Mouse (Mus musculus) gastrocnemius, adult 18-20 months (tissue): ENCODE measurements at regions not wholly inside any gene's neighbourhood (a gene's known extent, or its start where the extent isn't known, plus 50 kb on each side); places are given as distances from the start of the nearest gene placed in this dataset.

Experiments used
- DNase-seq: peaks from one replicate; pipeline ENCODE4 v3.0.0; 2021; ENCODE audit warnings: low spot score

GRCm38 (mm10) chr12:25615377-25615776 is 518.4 kb upstream of the Id2 start:
- no peak for DNase-seq

DNA sequence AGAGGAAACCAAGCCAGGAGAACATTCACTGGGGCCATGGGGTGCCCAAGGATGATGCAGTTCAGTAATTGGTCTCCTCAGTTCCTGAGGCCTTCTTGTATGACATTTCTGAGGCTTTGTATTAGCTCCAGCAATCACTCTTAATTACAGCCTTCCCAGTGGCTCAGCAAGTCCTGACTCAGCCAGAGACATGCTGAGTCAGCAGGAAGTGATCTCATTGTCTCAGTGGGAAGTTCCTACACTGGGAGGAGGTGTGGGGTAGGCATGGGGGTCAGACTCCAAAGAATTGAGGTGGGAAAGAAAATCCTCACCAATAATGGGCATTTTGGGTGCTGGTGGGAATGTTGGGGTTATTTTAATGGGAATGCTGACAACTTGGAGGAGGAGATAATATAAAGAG is 516.5 kb upstream of the Id2 start:
- no peak for DNase-seq

GRCm38 (mm10) chr12:25609045-25609444 is 512.1 kb upstream of the Id2 start:
- DNase-seq = no peak

GRCm38 (mm10) chr12:25605396-25605795 is 508.5 kb upstream of the Id2 start:
- no peak for DNase-seq

GRCm38 (mm10) chr12:25590262-25590661 is 493.3 kb upstream of the Id2 start:
- no peak for DNase-seq

DNA sequence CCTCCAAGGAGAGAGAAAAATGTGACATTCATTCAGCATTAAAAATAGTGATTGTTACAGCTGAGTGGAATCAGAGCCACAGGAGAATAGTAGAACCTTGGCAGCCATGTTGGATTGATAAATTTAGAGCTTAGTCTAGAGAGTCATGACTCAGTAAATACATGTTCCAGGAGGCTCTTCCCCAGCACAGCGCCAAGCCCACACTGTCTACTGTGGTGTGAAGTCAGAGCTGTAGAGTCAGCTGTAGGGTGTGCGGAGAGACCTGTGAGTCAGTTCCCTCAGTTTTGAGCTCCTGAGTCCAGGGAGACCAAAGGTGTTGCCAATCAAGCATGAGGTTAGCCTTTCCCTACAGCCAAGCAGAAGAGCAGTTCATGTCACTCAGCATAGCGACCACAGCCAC is 488.8 kb upstream of the Id2 start:
- peak; percentile 3 for DNase-seq

DNA sequence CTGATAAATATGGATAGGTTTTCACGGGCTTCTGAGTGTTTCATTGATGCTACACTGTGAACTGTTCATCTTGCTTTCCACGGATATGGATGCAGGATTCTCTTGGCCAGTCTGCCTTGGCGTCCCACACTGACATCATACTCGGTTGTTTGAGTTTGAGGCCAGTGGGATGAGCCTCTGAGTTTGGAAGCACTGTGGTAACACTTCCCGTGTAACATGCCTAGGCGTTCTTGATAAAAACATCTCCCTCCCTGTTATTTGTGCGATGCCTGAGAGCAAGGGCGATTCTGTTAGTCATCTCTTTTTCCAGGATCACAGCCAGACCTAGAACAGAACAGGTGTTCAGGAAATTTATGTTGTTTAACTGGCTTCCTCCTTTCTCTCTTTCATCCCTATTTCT is 482.5 kb upstream of the Id2 start:
- DNase-seq = no peak

DNA sequence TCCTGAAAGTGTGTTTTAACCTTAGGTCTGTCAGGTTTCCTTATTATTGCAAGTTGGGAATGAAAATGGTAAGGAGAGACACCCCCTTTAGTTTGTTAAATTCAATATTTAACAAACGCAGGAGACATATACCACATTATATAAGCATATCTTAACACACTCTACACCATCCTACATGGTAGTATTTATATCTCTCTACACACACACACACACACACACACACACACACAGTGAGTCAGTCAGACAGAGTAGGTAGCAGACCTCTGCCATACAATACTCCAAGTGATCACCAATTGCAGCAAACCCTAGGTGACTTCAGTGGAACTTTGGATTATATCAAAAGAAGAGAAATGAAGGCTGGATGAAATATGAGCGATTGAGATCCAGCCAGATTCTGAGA is 468.2 kb upstream of the Id2 start:
- DNase-seq = no peak

DNA sequence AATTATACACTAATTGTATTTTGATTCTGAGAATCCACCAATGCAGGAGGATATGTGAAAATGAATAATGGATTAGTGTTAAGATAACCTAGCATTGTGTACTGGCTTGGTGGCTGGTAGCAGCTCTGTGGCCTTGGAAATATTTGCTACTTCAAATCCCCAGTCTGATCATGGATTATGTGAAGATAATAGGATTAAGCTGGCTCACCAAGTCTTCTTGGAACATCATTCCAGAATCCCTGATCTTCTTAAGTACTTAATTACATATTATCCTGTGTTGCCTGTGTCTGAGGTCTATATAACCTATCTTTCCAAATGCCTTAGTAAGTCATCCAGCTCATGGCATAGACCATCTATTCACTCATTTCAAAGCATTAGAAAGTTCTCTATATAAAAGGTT is 462.7 kb upstream of the Id2 start:
- no peak for DNase-seq

DNA sequence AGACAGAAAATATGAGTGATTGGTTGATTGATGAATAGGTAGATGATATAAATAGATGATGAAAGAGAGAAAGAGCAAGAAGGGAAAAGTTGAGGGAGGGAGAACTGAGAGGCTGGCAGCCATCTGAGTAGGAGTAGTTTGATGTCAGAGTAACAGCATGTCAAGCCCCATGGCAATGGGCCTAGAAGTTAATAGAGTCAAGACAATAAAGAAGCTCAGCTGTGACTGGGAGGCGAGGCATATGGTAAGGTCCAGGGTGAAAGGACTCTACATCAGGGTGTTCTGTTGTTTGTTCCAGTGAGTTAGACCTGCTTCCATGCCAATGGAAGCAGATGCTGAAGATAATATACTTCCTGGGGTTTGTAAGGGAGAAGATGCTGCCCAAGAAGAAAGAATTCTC is 456.7 kb upstream of the Id2 start:
- DNase-seq = no peak

DNA sequence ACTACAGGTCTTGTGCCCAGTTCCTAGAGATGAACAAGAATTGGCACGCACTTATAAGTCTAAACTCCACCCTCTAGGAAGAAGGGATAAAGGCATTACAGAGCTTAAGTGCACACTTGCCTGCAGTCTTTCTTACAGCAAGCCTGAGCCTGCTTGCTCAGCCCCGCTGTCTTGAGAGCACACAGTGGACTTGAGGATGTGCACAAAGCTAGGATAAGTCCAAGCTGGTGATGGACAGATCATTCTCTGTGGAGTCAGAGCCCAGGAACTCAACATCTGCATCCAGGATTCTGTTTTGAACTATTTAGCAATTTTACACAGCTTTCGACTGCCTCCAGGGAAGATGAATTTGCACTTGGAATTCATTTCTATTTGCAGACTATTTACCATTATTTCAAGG is 452.8 kb upstream of the Id2 start:
- no peak for DNase-seq

DNA sequence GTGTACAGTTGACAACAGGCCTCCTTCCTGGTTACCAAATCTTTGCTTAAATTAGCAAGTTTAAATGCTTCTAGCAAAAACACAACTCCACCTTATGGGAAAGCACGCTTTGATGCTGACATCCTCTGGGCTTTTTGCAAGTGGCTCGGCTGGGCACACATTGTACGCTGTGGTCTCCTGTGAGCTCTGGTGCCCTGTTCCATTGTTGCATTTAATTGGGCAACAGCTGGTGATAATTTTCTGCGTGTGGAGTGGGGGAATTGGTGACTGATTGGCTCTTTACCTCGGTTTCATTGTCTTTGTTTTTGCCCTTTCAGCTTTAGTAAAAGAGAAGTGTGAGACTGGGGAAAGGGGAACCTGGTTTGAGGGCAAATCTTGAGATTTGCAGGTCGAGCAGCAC is 447.3 kb upstream of the Id2 start:
- no peak for DNase-seq

- DNase-seq = no peak
These were observed 437.6 kb upstream of the Id2 start for GRCm38 (mm10) chr12:25534620-25534950.

- DNase-seq = no peak
These were observed 437.0 kb upstream of the Id2 start for GRCm38 (mm10) chr12:25533709-25534619.

GRCm38 (mm10) chr12:25530483-25530882 is 433.5 kb upstream of the Id2 start:
- no peak for DNase-seq

- no peak for DNase-seq
These were observed 432.6 kb upstream of the Id2 start for GRCm38 (mm10) chr12:25529537-25529936.

- no peak for DNase-seq
These were observed 429.7 kb upstream of the Id2 start for GRCm38 (mm10) chr12:25526639-25527038.

DNA sequence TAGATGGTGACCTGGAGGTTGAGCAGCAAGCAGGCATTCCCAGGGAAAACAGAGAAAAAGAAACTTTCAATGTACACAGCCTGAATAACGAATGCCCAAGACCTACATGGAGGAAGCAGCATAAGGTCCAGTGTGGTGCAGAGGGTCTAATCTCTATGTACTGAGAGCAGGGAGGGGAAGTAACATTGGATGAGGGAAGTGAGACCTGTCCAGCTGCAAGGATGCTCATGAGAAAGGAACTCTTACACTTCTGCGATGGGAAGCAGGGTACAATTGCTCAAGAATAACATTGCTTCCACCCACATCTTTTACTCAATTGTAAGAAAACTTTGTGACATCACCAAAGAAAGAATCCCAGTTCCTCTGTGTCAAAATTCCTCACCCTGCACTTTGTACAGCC is 419.8 kb upstream of the Id2 start:
- no peak for DNase-seq

DNA sequence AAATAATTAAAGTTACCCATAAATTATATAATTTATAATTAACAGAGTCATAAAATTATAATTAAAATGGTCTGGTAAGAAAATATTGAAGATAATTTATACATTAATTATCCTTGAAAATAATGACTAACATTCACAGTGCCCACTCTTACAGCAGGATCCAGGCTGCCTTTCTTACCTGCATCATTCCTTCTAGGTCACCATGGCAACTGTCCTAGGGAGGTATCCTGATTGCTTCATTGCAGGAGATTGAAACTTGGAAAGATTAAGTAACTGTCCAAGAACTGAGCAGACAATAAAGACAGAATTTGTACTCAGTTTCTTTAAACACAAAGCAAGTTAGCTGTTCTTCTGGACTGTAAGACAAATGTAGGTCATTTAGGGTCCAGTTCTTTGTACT is 416.7 kb upstream of the Id2 start:
- DNase-seq = no peak

- DNase-seq = peak; percentile 71
These were observed 412.7 kb upstream of the Id2 start for GRCm38 (mm10) chr12:25509666-25510065.

DNA sequence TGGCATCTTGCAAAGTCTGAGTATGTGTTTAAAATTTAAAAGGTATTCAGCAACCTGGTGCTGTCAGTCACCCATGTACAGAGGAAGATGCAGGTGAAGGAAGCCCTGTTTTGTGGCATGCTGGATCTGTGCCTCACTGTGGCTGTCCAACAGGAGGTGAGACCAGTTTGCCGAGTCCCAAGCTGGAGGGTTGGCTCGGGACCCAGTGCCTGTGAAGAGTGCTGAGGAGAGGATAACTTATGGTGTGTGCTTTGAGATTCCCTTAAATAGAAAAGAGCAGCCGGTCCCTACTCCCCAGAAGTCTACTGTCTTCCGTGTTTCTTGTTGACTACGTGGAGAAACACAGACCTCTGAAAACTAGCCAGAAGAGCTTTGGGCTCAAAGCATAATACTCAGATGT is 396.3 kb upstream of the Id2 start:
- peak; percentile 10 for DNase-seq

DNA sequence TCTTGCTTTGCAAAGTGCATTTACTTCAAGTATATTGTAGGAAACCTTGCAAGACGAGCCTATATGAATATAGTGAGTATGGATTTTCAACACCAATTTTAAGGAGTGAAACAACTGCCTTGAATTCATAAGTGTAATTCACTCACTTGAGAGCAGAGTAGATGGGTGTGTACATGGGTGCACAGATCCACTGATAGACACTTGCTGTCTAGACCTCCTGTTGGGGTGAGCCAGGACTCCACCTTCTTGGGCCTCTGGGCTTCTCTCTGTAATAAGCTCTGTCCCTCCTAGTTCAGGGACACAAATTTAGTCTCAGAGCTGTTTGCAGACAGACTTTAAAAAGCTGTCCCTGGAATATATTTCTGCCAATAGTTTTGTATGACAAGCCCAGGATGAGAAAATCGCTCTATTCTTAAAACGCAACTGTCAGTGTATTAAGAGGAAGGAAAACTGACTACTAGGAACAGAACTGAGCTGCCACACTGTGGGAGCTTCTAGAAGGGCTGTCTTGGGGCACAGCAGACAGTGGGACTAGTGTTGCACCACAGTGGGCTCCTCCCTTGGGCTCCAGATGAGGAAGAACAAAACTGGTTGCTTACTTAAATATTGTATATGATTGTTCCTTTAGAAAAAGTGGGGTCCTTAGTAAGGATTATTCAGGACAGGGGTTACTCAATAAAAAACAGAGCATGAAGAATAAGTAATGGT is 395.7 kb upstream of the Id2 start:
- no peak for DNase-seq

DNA sequence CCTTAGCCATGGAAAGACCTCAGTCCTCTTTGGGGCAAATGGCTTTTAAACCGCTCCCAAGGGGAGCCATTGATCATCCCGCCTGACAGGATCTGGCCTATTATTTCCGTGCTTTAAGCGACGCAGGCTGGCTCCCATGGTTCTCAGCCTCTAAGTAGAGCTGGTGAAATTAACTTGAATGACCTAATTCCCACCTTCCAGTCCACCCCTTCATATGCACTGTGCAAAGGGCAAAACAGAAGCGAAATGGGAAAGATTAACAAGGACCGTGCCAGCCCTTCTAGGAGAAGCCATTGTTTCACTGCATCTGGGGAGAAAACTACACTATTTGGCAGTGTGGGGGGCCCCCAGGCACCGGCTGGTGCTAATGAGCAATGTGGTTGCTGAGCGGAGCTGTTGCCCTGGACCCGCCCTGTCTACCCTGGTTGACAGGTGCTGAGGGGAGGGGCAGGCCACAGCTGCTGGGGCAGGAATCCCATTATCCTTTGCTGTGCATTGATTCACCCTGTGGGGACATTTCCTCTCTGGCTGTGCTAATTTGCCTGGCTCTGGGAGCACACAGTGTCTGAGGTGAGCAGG is 378.3 kb upstream of the Id2 start:
- no peak for DNase-seq
